Mouse (Mus musculus): Measurements from ENCODE around the gene 9330182L06Rik. TPM values are rescaled to one million over a fixed set of nuclear protein-coding genes. Genes with fewer than 3 reads are reported as not detected.
A peak's percentile ranks its signal among the peaks of the same experiment; 100 is the strongest.

9330182L06Rik gene
- polyA plus RNA-seq, 1 experiment from 2014 or later = 3.3 TPM

MicroRNAs within 50 kb of the gene (microRNA counts, 519-probe panel; counts per million panel counts)
- microRNA mmu-miR-879 = not detected

Small RNA genes lying within 50 kb of the gene (microRNA-seq; reads per million reads assigned to microRNA genes)
- 4.2 reads per million, percentile 17 among the genes with 10 or more reads in this experiment for gene Mir879

Other genes starting within 250 kb of the 9330182L06Rik start
- gene Tmem243, start 165.4 kb upstream of the 9330182L06Rik start, polyA plus RNA-seq (2014; fragmentation: Nextera tagmentation; extraction: Ambion mirVana) = 27.7 and 28.1 TPM in 2 replicates
- 34.1 and 55.5 TPM in 2 replicates for gene Dmtf1, start 104.3 kb upstream of the 9330182L06Rik start, polyA plus RNA-seq (2014; fragmentation: Nextera tagmentation; extraction: Ambion mirVana)